Mouse (Mus musculus) gastrocnemius, postnatal 10 days (tissue): ENCODE measurements at regions not wholly inside any gene's neighbourhood (a gene's known extent, or its start where the extent isn't known, plus 50 kb on each side); places are given as distances from the start of the nearest gene placed in this dataset.

Experiments
- DNase-seq: peaks from one replicate; pipeline ENCODE4 v3.0.0; 2021; ENCODE audit warnings: mixed read lengths
- microRNA-seq, 2 experiments: library from miRNA; unstranded; fragments of <30 nt; microRNA quantifications; one replicate each; pipeline ENCODE4 v1.2.0; 2021

DNA sequence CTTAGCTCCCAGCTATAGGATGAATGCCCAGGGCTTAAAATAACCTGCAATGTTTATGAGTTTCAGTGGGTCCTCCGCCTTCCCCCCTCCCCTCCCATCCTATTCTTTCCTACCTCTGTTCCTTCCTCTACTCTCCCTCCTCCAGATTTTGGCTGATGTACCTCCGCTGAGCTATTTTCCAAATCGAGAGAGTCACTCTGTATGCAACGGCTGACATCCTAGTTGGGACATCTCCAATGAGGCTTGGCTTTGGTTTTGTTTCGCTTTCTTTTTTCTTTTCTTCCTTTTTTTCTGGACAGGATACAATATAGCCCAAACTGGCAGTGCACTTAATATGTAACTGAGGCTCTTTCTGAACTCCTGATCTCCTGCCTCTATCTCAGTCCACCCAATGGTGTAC is 76.7 kb upstream of the Klf7 start:
- DNase-seq = no peak

DNA sequence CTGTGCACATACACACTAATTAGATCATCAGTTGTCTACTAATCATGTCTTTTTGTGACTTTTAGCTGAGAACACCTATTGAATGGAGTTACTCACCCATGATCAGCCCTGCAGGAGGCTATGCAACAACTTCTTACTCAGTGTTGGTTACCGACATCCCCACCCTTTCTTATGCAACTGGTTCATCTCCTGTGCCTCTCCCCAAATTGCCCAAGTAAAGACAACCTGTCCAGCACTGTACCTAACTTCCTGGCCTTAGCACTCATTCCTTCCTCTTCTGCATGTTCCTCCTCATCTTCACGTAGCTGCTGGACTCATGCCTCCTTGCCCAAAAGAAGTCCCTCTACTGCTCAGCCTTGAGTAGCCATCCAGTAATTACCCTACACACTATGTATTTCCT is 76.2 kb upstream of the Klf7 start:
- no peak for DNase-seq

DNA sequence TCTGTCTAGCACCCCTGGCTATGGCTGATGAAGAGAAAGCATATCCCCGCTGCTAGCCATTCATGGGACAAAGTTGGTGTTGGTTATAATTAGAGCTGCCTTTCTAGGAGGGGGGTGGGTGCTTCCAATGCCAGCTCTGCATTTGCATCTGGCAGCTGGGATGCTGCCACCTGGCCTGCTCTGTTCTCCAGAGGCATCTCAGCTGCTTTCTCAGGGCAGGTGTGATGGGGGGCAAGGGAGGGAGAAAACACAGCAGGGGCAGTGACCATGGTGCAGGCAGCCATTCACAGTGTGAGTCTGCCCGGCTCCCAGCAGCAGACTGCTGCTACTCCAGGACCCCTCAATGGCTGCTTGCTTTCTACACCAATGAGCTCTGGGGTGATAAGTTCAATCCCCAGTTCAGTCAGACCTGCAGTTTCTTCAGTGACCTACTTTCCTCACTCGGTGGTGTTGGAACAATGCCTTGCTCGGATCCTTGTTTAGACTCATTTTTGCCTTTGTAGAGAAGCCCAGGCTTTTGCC is 73.9 kb upstream of the Klf7 start:
- peak; percentile 25 for DNase-seq

DNA sequence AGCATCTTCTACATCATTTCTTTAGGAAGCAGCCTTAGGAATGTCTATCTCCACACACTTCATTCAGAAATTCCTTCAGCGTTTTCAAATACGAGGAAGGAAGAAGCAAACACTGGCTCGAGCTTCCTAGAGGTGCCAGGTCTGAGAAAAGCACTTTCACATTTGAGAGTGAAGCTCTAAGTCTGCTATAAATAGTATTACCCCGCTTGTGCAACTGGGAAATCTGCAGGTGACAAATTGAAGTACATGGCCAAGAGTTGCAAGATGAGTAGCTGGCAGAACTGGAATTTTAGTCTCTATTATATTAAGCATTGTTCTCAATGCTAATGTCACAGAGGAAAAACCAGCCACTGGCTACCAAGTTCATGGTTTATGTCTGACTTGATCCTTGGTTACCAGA is 73.2 kb upstream of the Klf7 start:
- DNase-seq = no peak

DNA sequence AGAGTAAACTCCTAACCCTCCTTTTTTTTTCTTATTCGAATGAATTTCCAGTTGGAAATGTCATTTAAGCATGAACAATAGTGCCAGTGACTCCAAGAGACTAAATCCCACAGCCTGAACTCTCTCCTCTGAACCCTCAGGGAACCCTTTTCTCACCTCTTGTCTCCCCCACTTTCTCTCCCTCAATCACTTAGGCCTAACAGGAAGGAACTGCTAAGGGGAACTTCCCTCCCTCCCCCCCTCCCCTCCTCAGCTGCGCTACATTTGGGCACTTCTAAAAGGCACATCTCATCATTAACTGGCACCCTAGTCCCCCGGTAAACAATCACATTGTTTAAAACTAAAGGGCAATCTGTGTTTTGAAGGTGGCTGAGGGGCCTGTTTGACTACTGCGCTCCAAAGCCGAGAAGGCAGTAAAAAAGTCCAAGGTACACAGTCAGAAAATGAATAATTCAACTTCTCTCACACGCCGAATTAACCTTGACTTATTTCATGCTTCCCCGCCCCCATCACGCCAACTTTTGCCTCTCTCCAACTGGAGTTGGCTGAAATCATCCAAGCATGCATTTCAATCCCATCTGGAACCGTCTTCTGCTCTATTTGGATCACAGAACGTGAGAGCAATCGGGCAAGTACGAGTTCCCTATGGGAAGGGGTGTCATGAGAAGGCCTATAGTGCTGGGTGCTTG is 71.2 kb upstream of the Klf7 start:
- DNase-seq = no peak

DNA sequence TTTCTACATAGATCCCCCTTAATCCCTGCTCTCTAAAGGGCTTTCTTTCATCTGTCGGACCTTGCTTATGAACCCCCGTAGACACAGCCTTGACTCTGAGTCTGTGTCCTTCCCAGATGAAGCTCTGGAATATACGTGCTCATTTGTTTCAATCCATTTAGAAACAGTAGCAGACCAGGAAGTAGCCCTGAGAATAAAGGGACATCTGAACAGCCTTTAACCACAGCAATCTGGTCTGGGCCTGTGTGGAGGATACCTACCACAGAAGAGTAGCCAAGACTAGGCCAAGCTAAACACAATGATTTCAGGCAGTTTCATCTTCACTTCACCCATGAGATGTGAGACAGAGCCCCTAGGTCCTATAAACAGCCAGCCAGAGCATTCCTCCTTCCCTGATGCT is 70.7 kb upstream of the Klf7 start:
- no peak for DNase-seq

DNA sequence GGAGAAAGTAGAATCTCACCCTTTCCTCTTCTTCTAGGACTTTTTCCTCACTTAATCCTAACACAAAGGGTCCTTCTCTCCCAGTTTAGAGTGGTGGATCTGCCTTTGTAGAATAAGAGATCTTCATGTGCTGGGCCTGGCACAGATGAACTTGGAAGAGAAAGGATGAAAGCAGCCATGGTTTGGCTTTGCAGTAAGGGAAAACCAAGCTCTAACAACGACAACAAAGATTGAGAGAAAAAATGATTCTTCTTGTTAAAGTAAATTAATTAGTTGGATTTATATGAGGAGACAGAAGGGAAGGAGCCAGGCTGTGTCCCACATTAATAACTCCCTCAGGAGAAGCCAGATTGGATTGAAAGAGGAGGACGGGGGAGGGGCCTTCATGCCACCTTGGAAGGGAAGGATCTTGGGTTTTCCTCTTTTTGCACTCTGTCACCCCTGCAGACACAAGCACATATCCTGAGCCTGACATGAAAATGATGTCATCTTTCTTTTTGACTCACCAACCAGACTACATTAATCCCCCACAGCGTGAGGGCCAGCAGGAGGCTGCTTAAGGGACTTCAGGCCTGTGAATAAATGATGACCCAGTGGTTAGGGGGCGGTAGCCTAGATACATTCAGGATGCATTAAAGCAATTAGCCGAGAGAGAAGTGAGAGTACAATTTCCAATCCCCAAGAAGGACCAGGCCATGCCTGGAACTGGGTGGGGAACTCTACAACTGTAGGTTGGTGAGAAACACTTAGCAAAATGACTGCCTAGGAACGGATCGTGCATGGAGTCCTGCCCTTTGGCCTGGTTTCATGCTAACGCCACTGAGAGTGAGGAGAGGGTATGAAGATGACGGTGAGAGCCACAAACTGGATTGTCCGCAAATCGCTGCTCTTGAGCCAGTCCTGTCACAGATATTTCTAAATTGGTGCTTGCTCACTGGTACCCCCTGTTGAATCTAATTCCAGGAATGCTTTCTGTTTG is 69.4 kb upstream of the Klf7 start:
- no peak for DNase-seq

DNA sequence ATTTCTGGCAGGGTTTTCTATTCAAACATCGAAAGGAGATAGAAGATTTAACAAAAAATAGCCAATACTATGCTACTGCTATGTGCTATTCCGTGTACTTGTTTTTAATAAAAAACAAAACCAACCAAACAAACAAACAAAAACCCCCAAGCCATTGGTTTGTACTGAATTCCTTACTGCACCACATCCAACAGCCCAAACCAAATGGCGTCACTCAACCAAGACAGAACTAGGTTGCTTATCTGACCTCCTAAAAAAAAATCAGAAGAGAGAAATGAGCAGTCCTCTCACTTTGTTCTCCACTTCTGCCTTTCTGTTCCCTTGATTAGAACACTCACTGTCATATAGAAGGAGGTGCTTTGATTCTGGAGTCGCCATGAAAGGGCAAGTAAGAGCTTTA is 68.6 kb upstream of the Klf7 start:
- no peak for DNase-seq

DNA sequence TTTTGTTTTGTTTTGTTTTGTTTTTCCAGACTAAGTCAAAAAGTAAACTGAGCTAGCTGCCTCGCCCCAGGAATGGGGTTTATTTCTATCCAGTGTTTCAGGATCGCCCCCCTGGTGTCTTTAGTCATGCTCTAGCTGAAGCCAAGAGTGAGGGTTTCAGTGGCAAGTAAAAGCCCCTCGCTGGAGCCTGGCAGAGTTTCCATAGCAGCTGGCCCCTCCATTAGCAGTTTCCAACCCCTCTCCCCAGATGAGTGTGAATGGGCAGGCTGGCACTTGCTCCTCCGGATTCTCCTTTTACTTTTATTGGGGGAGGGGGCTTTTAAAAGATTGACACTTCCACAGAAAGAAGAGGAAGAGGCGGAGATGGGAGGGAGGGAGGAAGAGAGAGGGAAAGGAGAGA is 68.0 kb upstream of the Klf7 start:
- DNase-seq = no peak

DNA sequence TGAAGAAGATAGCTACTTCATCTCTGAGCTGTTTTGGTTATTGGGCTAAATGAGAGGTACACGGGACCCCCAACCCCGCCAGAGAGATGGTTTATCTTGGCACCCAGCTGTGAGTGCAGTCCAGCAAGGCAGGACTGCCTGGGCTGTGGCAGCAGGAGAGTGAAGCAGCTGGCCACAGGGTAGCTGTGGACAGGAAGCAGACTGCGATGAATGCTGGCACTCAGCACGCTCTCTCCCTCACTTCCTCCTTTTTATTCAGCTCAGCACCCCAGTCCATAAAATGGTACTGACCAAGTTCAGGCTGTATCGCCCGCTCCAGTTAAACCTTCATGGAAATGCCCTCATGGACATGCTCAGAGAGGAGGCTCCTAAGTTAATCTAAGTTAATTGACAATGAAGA is 67.4 kb upstream of the Klf7 start:
- DNase-seq = no peak

DNA sequence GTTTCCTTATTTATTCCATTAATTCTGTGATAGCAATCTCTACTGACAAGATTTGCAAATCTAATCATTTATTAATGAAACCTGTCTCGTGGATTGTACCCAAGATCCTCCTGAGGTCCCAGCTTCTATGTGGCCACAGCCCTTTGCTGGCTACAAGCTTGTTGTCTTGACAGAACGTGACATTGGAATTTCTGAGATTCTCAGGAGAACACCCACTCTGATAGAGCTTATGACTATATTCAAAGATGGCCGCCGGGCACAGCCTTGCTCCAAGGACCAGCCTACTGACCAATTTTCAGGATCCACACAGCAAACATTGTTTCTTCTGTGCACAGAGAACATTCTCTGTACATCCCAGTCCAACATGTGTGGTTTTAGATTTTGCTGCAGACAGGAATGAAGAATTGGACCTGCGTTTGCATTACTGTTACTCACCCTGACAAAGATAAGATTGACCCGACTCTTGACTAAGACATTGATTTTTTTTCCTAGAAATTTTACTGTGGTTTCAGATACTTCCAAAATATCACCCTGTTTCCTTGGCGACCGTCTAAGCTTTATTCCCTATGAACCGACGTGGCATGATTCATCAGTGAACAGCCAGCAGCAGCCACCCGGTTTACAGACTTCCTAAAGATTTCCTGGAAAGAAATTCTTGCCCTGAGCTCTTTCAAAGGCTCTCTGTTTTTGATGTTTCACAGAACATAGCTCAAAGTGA is 65.9 kb upstream of the Klf7 start:
- no peak for DNase-seq

DNA sequence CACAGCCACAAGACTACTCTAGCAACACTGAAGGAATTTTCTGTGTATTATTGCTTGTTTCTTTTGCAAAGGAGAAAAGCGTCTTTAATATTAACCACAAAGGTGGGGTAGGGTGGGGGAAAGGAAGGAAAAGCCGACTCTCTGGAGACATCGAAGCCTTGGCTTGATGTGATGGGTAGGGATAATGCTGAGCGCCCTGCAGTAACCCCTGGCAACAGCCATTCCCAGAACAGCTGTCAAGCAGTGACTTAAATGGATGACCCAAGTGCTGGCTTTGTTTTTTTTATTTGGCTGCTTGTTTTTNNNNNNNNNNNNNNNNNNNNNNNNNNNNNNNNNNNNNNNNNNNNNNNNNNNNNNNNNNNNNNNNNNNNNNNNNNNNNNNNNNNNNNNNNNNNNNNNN is 51.6 kb upstream of the Klf7 start:
- DNase-seq = no peak

DNA sequence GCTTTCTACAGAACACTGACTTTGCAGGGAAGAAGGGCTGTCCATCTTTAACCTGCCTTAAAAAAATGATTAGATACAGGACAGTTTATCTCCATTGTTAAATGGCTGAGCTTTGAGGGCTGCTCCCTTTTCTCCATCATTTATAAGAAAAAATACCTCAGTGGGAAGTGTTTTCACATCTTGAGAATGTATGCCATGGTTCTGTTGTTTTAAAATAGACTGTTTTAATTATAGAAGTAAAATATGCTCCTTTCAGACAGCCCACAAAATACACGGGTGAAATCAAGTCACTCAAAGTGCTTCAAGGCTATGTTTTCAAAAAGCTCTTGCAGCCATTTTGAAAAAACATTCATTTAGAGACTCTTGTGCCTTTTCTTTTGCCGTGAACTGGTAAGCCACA is 50.0 kb upstream of the Klf7 start:
- DNase-seq = no peak

Small RNA genes lying in the stretch of these regions (microRNA-seq; reads per million reads assigned to microRNA genes)
- 0 reads per million in 2 experiments for gene Gm25748
